Mouse (Mus musculus): ENCODE results near the gene Nfasc.

- TF ChIP-seq GATA1 (IDR thresholded peaks at IDR 0.05; ENCODE audit: borderline replicate concordance, low read length) (no peak), FLI1 (IDR thresholded peaks at IDR 0.05; ENCODE audit: low read length) (no peak)
Observed at GRCm38 (mm10) chr1:132765887-132766651, 24.5 kb upstream of the Nfasc start.

Data from megakaryocyte, embryonic 14.5 days (primary cell).